In the genomic region with DNA sequence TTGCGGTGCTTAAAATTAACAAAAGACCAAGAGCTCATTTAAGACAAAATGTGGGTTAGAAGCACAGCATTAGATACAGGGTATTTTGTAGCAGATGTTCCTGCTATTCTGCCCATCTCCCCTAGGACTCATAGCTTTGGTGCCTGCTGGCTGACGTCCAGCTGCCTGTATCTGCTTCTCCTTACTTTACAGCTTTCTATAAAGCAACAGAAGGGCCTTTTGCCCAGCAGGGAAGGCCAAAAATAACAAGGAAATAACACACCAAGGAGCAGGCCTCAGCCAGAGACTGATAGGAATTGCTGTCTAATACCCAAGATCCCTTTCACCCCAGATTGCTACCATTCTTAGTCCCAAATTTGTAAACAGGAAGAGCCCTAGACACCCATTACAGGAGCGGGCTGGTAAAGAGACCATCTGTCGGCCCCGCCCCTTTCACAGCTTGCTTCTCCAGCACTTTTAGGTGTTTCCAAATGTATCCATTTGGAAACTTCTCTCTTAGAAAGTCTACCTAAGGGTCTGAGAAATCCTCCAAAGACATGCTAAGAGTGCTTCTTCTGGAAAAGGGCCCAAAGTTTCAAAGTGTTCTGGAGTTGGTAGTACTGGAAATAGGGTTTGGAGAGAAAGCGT, we compare ENCODE assay signal across 12 mouse cellular contexts.
DNase-seq lines count a peak whose midpoint lies in the region; ATAC-seq lines count a peak whose summit lies in the region.
"Had no signal": no experiment of that assay in that cellular context is flagged by ENCODE, and none has a peak within 500 bp of the region (broad histone marks: within the 10 kb centered on the region; RNA-seq: fewer than 3 reads in every experiment).

No protein-coding gene starts in this region.

- H3K9ac ChIP-seq in forebrain, embryonic 14.5 days (ENCODE audit: low read length) = no peak overlapping the region
- H3K9ac ChIP-seq: embryonic facial prominence, embryonic 15.5 days had no signal

- no peak overlapping the region for H3K27ac ChIP-seq in forebrain, embryonic 14.5 days (ENCODE audit: low read depth, low read length)
- no peak overlapping the region for H3K27ac ChIP-seq in forebrain, embryonic 10.5 days
- H3K27ac ChIP-seq: embryonic facial prominence, embryonic 15.5 days; left cerebral cortex, adult 2 months had no signal

- peak; percentile 47; the same call in 1 of the 2 replicates for ATAC-seq in forebrain, embryonic 14.5 days

- no peaks in the 10 kb centered on the region for H3K27me3 ChIP-seq in forebrain, embryonic 14.5 days (replicated peaks; ENCODE audit: control insufficient read depth, insufficient read depth, low read length)
- H3K27me3 ChIP-seq in forebrain, embryonic 10.5 days (ENCODE audit: poor library complexity, severe bottlenecking) = no peaks in the 10 kb centered on the region
- H3K27me3 ChIP-seq: embryonic facial prominence, embryonic 15.5 days had no signal

- no peaks in the 10 kb centered on the region for H3K36me3 ChIP-seq in forebrain, embryonic 14.5 days (ENCODE audit: control insufficient read depth, insufficient read depth, low read length)
- H3K36me3 ChIP-seq in forebrain, embryonic 10.5 days (replicated peaks) = no peaks in the 10 kb centered on the region
- H3K36me3 ChIP-seq: embryonic facial prominence, embryonic 15.5 days had no signal

- no peaks in the 10 kb centered on the region for H3K9me3 ChIP-seq in forebrain, embryonic 14.5 days (replicated peaks; ENCODE audit: control insufficient read depth, low read length)
- H3K9me3 ChIP-seq in forebrain, embryonic 10.5 days = no peaks in the 10 kb centered on the region; the same call in 1 of the 2 replicates
- H3K9me3 ChIP-seq: embryonic facial prominence, embryonic 15.5 days had no signal

- peak; percentile 62 for DNase-seq in forebrain, embryonic 14.5 days (ENCODE audit: low spot score)
- no peak for DNase-seq in forebrain, embryonic 10.5 days (ENCODE audit: extremely low spot score, low spot score)
- DNase-seq in left cerebral cortex, adult 18-20 months (ENCODE audit: low spot score in 2 of 2) = peak; percentile 20 to 52
- no peak for DNase-seq in left cerebral cortex, adult 11 months (ENCODE audit: low spot score)
- DNase-seq in adipocyte (ENCODE audit: low spot score) = peak; percentile 81
- DNase-seq in left cerebral cortex, postnatal 25 days (ENCODE audit: low spot score in 2 of 2) = peak; percentile 45 to 58
- no peak for DNase-seq in kidney, adult 9 months
- no peak for DNase-seq in adrenal gland, postnatal 14 days
- DNase-seq: adrenal gland, adult 2 months; heart, postnatal 36 days had no signal

- 84% methylated on average over 6 of the region's 6 CpGs for WGBS in forebrain, embryonic 14.5 days
- 89% methylated on average over 6 of the region's 6 CpGs for WGBS in forebrain, embryonic 10.5 days

- no peak overlapping the region for H3K4me3 ChIP-seq in forebrain, embryonic 14.5 days (ENCODE audit: low read depth, low read length)
- H3K4me3 ChIP-seq in forebrain, embryonic 10.5 days = no peak overlapping the region
- H3K4me3 ChIP-seq: embryonic facial prominence, embryonic 15.5 days; left cerebral cortex, adult 2 months had no signal

- H3K4me2 ChIP-seq in forebrain, embryonic 14.5 days (ENCODE audit: low read length) = no peak overlapping the region
- H3K4me2 ChIP-seq: embryonic facial prominence, embryonic 15.5 days had no signal

- peaks cover 9% of the 10 kb centered on the region for H3K4me1 ChIP-seq in forebrain, embryonic 14.5 days (ENCODE audit: control insufficient read depth, insufficient read depth, low read length)
- peaks cover 22% of the 10 kb centered on the region for H3K4me1 ChIP-seq in forebrain, embryonic 10.5 days

- intact Hi-C loops in left cerebral cortex, postnatal 25 days (cut with DNase I) = no loop called here

Comparison
In these comparisons a context has a peak if more than half of its experiments do, and no peak if none do; other contexts are left out.
1. DNase-seq: peak in forebrain, embryonic 14.5 days (single experiment), left cerebral cortex, adult 18-20 months (2 of 2), adipocyte (single experiment) and left cerebral cortex, postnatal 25 days (2 of 2); none in forebrain, embryonic 10.5 days (single experiment), left cerebral cortex, adult 11 months (single experiment), kidney, adult 9 months (single experiment) and adrenal gland, postnatal 14 days (single experiment).